Mouse (Mus musculus) CH12.LX (cell line): ENCODE measurements at regions not wholly inside any gene's neighbourhood (a gene's known extent, or its start where the extent isn't known, plus 50 kb on each side); places are given as distances from the start of the nearest gene placed in this dataset.

ENCODE experiments used
- DNase-seq: peaks from one replicate; pipeline ENCODE4 v3.0.0-alpha.2; 2013; ENCODE audit errors: extremely low read depth
- H3K27ac ChIP-seq: 2 replicates; pipeline ENCODE4 v1.5.1; 2012; ENCODE audit warnings: low read depth, mild to moderate bottlenecking, control low read depth, moderate library complexity; ENCODE audit not compliant: insufficient read depth
- H3K27me3 ChIP-seq: replicated peaks from 2 replicates; pipeline ENCODE3; 2012; ENCODE audit warnings: inconsistent platforms
- H3K36me3 ChIP-seq, 2 experiments: replicated peaks in 1 of 2; 2 replicates each; pipeline versions ENCODE3 to v1.6.1; 2012; ENCODE audit warnings: inconsistent platforms in 1 of 2, low read length in 1 of 2, mild to moderate bottlenecking in 1 of 2, mixed read lengths in 1 of 2, moderate library complexity in 1 of 2; ENCODE audit not compliant: control insufficient read depth in 1 of 2, insufficient read depth in 1 of 2
- H3K4me1 ChIP-seq, 2 experiments: 2 replicates each; pipeline ENCODE4 v1.6.1; 2012; ENCODE audit warnings: inconsistent platforms in 1 of 2, moderate library complexity in 1 of 2; ENCODE audit not compliant: insufficient read depth in 2 of 2, control insufficient read depth in 1 of 2
- H3K4me2 ChIP-seq: 2 replicates; pipeline ENCODE4 v1.6.1; 2012; ENCODE audit warnings: low read depth, mild to moderate bottlenecking, control low read depth; ENCODE audit not compliant: poor library complexity, insufficient read depth, severe bottlenecking
- H3K4me3 ChIP-seq, 3 experiments: fragments of 150-350 bp in 1 of 3; sonication (generic) in 1 of 3; replicated peaks in 1 of 3; 2 replicates each; pipeline versions ENCODE3 to v1.5.1; 2011 to 2012; ENCODE audit warnings: low read depth in 2 of 3, low read length in 2 of 3, mild to moderate bottlenecking in 2 of 3, moderate library complexity in 2 of 3, control low read depth in 1 of 3, improper control_type of control experiment in 1 of 3, inconsistent platforms in 1 of 3, mixed read lengths in 1 of 3; ENCODE audit not compliant: poor library complexity in 1 of 3
- H3K79me2 ChIP-seq: replicated peaks from 2 replicates; pipeline ENCODE4 v1.6.1; 2012; ENCODE audit warnings: mild to moderate bottlenecking, moderate library complexity; ENCODE audit not compliant: control insufficient read depth, poor library complexity, insufficient read depth, severe bottlenecking; ENCODE audit errors: extremely low read depth
- H3K9ac ChIP-seq: 2 replicates; pipeline ENCODE4 v1.6.1; 2012; ENCODE audit warnings: low read depth, mild to moderate bottlenecking, control low read depth, moderate library complexity; ENCODE audit not compliant: insufficient read depth
- H3K9me3 ChIP-seq: replicated peaks from 2 replicates; pipeline ENCODE3; 2012; ENCODE audit warnings: low read length, inconsistent platforms, mixed read lengths
- CHD1 ChIP-seq: IDR thresholded peaks from 2 replicates; pipeline ENCODE4 v1.6.1; 2012; ENCODE audit warnings: low read depth, low read length, improper control_type of control experiment, inconsistent platforms
- E2F4 ChIP-seq: IDR thresholded peaks from 2 replicates; pipeline ENCODE4 v1.6.1; 2011; ENCODE audit warnings: low read depth, low read length, improper control_type of control experiment; ENCODE audit not compliant: insufficient replicate concordance
- ELF1 ChIP-seq: IDR thresholded peaks from 2 replicates; pipeline ENCODE4 v1.6.1; 2014; ENCODE audit warnings: low read depth, mild to moderate bottlenecking, inconsistent platforms, low read length, improper control_type of control experiment
- EP300 ChIP-seq: IDR thresholded peaks from 2 replicates; pipeline ENCODE4 v1.6.1; 2011; ENCODE audit warnings: low read length, improper control_type of control experiment
- IRF4 ChIP-seq: IDR thresholded peaks from 2 replicates; pipeline ENCODE4 v1.6.1; 2014; ENCODE audit warnings: low read depth, mild to moderate bottlenecking, inconsistent platforms, low read length, improper control_type of control experiment
- JUND ChIP-seq: conservative IDR thresholded peaks from 2 replicates; pipeline ENCODE4 v1.6.1; 2011; ENCODE audit warnings: low read depth, low read length, improper control_type of control experiment
- KAT2A ChIP-seq: IDR thresholded peaks from 2 replicates; pipeline ENCODE4 v1.6.1; 2012; ENCODE audit warnings: low read length, improper control_type of control experiment, inconsistent platforms; ENCODE audit not compliant: insufficient replicate concordance
- MAFK ChIP-seq: IDR thresholded peaks from 2 replicates; pipeline ENCODE4 v1.6.1; 2011; ENCODE audit warnings: low read length, improper control_type of control experiment; ENCODE audit not compliant: insufficient replicate concordance
- MAX ChIP-seq: IDR thresholded peaks from 2 replicates; pipeline ENCODE4 v1.6.1; 2011; ENCODE audit warnings: low read length, improper control_type of control experiment
- MAZ ChIP-seq: IDR thresholded peaks from 2 replicates; pipeline ENCODE4 v1.6.1; 2012; ENCODE audit warnings: low read depth, mild to moderate bottlenecking, inconsistent platforms, low read length, improper control_type of control experiment, moderate library complexity
- MEF2A ChIP-seq: IDR thresholded peaks from 2 replicates; pipeline ENCODE4 v1.6.1; 2014; ENCODE audit warnings: low read depth, mild to moderate bottlenecking, inconsistent platforms, low read length, improper control_type of control experiment, borderline replicate concordance
- NELFE ChIP-seq: IDR thresholded peaks from 2 replicates; pipeline ENCODE4 v1.6.1; 2011; ENCODE audit warnings: low read depth, low read length, improper control_type of control experiment
- NRF1 ChIP-seq: IDR thresholded peaks from 2 replicates; pipeline ENCODE4 v1.6.1; 2014; ENCODE audit warnings: low read depth, mild to moderate bottlenecking, inconsistent platforms, low read length, improper control_type of control experiment, moderate library complexity
- POLR2A ChIP-seq: IDR thresholded peaks from 2 replicates; pipeline ENCODE4 v1.6.1; 2011; ENCODE audit warnings: low read depth, mild to moderate bottlenecking, improper control_type of control experiment, low read length
- POLR2AphosphoS2 ChIP-seq: IDR thresholded peaks from 2 replicates; pipeline ENCODE4 v1.6.1; 2011; ENCODE audit warnings: low read depth, low read length, improper control_type of control experiment
- TBP ChIP-seq: conservative IDR thresholded peaks from 2 replicates; pipeline ENCODE4 v1.6.1; 2011; ENCODE audit warnings: low read depth, low read length, improper control_type of control experiment
- TCF12 ChIP-seq: IDR thresholded peaks from 2 replicates; pipeline ENCODE4 v1.6.1; 2014; ENCODE audit warnings: low read depth, mild to moderate bottlenecking, inconsistent platforms, low read length, improper control_type of control experiment
- ZMIZ1 ChIP-seq: IDR thresholded peaks from 2 replicates; pipeline ENCODE4 v1.6.1; 2012; ENCODE audit warnings: low read depth, mild to moderate bottlenecking, inconsistent platforms, low read length, improper control_type of control experiment
- dilution Hi-C: fragments of 300-500 bp; cut with MboI; formaldehyde crosslinking; loops from 2 replicates; pipeline ENCODE4 v1.14.3; 2020; ENCODE audit warnings: low sequenced_read_pairs; ENCODE audit not compliant: extremely low pct_unique_long_range_greater_than_20kb, extremely low pct_ligation_motif_present
- in situ Hi-C: fragments of 300-500 bp; cut with MboI; formaldehyde crosslinking; loops from 3 replicates; pipeline ENCODE4 v1.14.3; 2019; ENCODE audit warnings: low sequenced_read_pairs, low pct_ligation_motif_present, low pct_unique_long_range_greater_than_20kb, mixed read lengths

DNA sequence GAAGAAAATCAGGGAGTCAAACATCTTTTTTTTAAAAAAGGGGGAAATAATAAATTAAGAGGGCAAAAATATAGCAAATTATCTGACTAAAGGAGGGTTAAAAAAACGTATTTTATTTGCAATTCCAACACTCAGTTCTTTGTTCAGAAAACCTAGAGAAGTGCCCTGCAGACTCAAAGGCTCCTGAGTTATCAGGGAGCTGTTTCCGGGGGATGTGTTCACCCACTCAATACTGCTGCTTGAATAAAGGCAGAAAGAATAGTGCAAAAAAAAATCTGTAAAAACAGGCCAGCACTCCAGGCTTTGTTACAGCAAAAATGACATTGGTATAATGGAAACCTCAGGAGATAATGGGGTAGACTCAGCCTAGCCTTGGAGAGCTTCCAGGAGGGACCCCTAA lies 270.6 kb downstream of the Inhba start:
- H3K4me1 ChIP-seq: no peaks in the 10 kb centered on the region
- H3K27me3 ChIP-seq: no peaks in the 10 kb centered on the region
- no peak overlapping the region for H3K9ac ChIP-seq
- no peaks in the 10 kb centered on the region for H3K79me2 ChIP-seq
- no peak for TF ChIP-seq MAZ
- TF ChIP-seq NRF1: no peak
- no peak for TF ChIP-seq NELFE
- TF ChIP-seq CHD1: no peak
- TF ChIP-seq TBP: no peak
- TF ChIP-seq MEF2A: no peak
- TF ChIP-seq KAT2A: no peak
- TF ChIP-seq ELF1: no peak
- TF ChIP-seq EP300: no peak
- no peak for TF ChIP-seq ZMIZ1
- no peak for TF ChIP-seq IRF4
- TF ChIP-seq E2F4: no peak
- no peak for TF ChIP-seq TCF12
- TF ChIP-seq POLR2A: no peak
- TF ChIP-seq MAFK: no peak
- H3K4me2 ChIP-seq: no peak overlapping the region
- dilution Hi-C loops: no loop called here
- H3K27ac ChIP-seq: no peak overlapping the region
- in situ Hi-C loops: no loop called here
- H3K4me3 ChIP-seq: no peak overlapping the region
- DNase-seq: no peak
- H3K9me3 ChIP-seq: no peaks in the 10 kb centered on the region
- H3K36me3 ChIP-seq: no peaks in the 10 kb centered on the region

DNA sequence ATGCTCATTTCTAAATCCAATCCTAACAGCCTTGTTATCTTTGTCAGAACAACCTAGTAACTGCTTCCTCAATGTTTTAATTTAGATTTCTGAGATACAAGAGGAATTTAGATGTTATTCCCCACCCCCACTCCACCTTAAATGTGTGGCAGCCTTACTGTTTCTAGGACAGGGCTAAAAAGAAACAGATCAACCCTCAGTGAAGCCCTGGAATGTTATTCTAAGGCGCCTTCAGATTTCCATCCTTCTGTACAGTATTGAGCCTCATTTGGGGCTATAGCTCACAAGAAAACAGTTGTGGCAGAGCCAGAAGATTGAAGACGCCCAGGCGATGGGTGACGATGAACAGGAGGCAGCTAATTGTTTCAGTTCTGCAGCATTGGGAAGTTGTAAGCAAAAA lies 271.7 kb downstream of the Inhba start:
- Histone ChIP-seq H3K79me2 (no peaks in the 10 kb centered on the region), H3K27ac (no peak overlapping the region), H3K4me2 (no peak overlapping the region)
- TF ChIP-seq JUND: no peak
- TF ChIP-seq NELFE: no peak
- TF ChIP-seq TBP: no peak
- TF ChIP-seq, all 38 proteins: peak for 0
- Histone ChIP-seq H3K27me3 (no peaks in the 10 kb centered on the region), H3K36me3 (no peaks in the 10 kb centered on the region), H3K9me3 (no peaks in the 10 kb centered on the region), H3K9ac (no peak overlapping the region), H3K4me3 (no peak overlapping the region), H3K4me1 (no peaks in the 10 kb centered on the region)
- dilution Hi-C loops (no loop called here), in situ Hi-C loops (no loop called here)
- DNase-seq: no peak

DNA sequence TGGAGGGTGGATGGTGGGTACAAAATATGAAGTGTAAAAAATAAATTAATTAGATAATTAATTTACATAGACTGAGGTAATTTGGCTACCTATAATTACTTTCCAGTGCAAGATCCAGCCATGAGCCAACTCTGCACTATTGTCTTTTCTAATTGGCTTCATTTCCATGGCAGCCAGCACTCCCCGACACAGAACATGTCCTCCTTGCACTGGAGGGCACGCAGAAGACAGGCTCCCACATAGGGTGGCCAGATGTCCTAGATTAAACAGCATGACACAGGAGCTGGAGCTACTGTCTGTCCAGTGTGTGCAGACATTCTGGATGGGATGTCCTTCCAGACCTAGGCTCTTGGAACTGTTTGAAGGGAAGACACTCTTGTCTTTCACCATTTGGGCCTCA lies 278.0 kb downstream of the Inhba start:
- Histone ChIP-seq H3K36me3 (no peaks in the 10 kb centered on the region), H3K79me2 (no peaks in the 10 kb centered on the region), H3K9ac (no peak overlapping the region), H3K27me3 (no peaks in the 10 kb centered on the region), H3K9me3 (no peaks in the 10 kb centered on the region), H3K27ac (no peak overlapping the region), H3K4me3 (no peak overlapping the region), H3K4me2 (no peak overlapping the region), H3K4me1 (no peaks in the 10 kb centered on the region)
- dilution Hi-C loops: no loop called here
- in situ Hi-C loops: no loop called here
- DNase-seq: no peak
- TF ChIP-seq MAFK (no peak), E2F4 (no peak), MAX (no peak), POLR2AphosphoS2 (no peak)
